Mouse (Mus musculus): ENCODE measurements around the gene Slc3a2.
"Not testable (repeated sequence)": the region's sequence is repeated elsewhere in the genome, so short reads cannot be mapped to it uniquely, and the experiment has no call there.

The Slc3a2 gene

GRCm38 (mm10) chr19:8722907-8723573 is at the start of gene Slc3a2:
Slc3a2 (minus strand) TSS chr19:8723369.
- peak; percentile 98 for DNase-seq (ENCODE audit: low read depth, low spot score)

- peak; percentile 52 for DNase-seq (ENCODE audit: low read depth, low spot score)
These were observed 47.5 kb upstream of the Slc3a2 start, which contains the start of gene Tmem223 for GRCm38 (mm10) chr19:8770567-8771270. Tmem223 (plus strand) TSS chr19:8770996.

DNA sequence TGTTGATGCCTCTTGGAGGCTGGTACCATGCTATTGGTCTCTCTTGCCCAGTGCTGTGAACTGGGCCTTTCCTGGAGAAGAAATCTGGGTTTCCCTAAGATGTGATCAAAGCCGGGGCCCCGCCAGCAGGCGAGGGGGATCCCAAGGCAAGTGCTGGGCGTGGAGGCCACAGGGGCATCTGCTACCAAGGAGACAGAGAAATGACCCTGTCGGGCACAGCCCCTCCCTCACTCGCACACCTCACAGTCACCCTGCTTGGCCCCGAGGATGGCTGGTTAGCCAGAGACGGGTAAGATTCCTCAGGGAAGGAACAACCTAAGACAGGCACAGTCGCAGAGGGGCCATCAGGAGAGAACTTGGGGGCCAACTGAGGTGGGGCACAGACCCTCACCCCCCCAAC is 42.4 kb upstream of the Slc3a2 start:
- no peak for DNase-seq (ENCODE audit: low read depth, low spot score)

- DNase-seq (ENCODE audit: low read depth, low spot score): no peak
These were observed 40.1 kb upstream of the Slc3a2 start for GRCm38 (mm10) chr19:8763276-8763675.

DNA sequence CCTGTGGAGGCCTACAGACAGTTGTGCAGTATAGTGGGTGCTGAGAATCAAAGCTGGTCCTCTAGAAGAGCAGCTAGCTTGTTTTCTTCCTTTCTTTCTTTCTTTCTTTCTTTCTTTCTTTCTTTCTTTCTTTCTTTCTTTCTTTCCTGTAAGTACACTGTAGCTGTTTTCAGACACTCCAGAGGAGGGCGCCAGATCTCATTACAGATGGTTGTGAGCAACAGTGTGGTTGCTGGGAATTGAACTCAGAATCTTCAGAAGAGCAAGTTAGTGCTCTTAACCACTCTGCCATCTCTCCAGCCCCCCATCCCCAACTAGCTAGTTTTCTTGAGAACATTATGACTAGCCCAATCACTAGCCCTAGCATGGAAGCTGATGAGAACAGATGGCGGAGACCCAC is 37.6 kb upstream of the Slc3a2 start:
- DNase-seq (ENCODE audit: low read depth, low spot score): no peak

GRCm38 (mm10) chr19:8758899-8759298 is 35.7 kb upstream of the Slc3a2 start:
- no peak for DNase-seq (ENCODE audit: low read depth, low spot score)

- no peak for DNase-seq (ENCODE audit: low read depth, low spot score)
These were observed 34.4 kb upstream of the Slc3a2 start for GRCm38 (mm10) chr19:8757471-8757998.

DNA sequence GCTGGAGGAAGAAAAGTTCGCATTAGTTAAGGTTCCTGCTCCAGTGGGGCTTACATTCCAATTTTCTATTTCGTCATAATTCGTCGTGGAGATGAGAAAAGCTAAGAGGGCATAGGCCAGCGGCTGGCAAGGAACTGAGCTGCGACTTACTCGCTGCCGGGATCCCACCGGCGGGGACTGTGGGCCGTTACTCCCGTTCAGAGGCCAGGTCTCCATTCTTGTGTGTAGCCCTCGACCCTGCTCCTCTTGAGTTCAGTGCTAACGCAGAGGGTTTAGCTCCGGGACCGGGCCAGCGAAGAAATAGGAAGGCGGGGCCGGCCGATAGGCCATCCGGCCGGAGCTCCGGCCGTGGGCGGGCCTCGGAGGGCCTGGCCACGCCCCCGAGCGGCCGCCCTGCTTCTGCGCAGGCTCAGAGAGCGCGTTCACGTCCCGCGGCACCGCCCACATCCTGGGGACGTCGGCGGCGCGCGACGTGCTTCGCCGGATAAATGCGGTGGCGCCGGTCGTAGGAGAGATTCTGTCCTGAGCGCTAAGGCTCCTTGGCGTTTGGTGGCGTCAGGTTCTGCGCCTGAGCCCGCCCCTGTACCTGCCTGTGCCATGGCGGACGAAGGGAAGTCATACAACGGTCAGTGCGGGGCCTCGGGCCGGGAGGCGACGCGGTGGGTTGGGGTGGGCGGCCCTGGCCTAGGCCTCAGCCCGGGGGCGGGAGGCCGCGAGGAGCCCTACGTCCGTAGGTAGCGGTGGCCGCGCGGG is 33.6 kb upstream of the Slc3a2 start, which contains the start of gene Nxf1:
Nxf1 (plus strand) TSS at position 439 of the 753 bp plus-strand sequence.
- peak; percentile 93 for DNase-seq (ENCODE audit: low read depth, low spot score)

- no peak for DNase-seq (ENCODE audit: low read depth, low spot score)
These were observed 32.5 kb upstream of the Slc3a2 start for GRCm38 (mm10) chr19:8755652-8756051.

GRCm38 (mm10) chr19:8747368-8747767 is 24.2 kb upstream of the Slc3a2 start:
- DNase-seq (ENCODE audit: low read depth, low spot score): no peak

DNA sequence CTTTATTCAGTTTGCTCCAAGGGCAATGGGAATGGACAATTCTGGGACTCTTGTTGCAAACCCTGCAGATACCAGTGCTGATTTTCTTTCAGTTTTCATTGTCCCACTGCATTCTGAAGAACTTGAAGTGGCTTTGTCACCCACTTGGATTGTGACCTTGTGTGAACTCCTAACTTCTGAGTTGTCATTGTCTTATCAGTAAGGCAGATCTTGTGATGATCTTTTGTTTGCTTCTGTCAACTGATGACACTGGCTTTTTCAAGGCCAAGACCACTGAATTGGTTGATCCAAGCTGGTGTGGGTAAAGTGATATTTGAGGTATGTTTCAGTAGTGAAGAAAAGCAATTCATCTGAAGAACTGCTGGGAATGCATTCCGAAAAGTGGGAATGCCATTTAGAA is 22.2 kb upstream of the Slc3a2 start:
- DNase-seq (ENCODE audit: low read depth, low spot score): no peak

DNA sequence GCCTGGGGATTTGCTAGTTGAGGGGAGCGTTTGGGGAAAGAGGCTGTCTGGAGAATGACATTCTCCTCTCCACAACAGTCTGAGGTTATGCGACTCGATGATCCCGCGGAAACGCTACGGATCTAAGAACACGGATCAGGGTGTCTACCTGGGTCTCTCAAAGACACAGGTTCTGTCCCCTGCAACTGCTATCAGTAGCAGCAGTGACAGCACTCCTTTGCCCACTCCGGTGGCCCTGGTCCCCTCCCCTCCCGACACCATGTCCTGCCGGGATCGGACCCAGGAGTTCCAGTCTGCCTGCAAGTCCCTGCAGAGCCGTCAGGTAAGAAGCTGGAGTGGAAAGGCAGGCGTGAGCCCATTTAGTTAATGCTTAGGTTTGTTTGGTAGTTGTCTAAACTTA is 19.0 kb upstream of the Slc3a2 start:
- DNase-seq (ENCODE audit: low read depth, low spot score): no peak

GRCm38 (mm10) chr19:8741243-8741869 is 18.2 kb upstream of the Slc3a2 start, which contains the start of gene Stx5a:
Stx5a (plus strand) TSS chr19:8741413.
- DNase-seq (ENCODE audit: low read depth, low spot score): peak; percentile 97

- no peak for DNase-seq (ENCODE audit: low read depth, low spot score)
These were observed 17.4 kb upstream of the Slc3a2 start, which contains the start of gene 1700092M07Rik for GRCm38 (mm10) chr19:8740603-8741002. 1700092M07Rik (plus strand) TSS chr19:8740718.

DNA sequence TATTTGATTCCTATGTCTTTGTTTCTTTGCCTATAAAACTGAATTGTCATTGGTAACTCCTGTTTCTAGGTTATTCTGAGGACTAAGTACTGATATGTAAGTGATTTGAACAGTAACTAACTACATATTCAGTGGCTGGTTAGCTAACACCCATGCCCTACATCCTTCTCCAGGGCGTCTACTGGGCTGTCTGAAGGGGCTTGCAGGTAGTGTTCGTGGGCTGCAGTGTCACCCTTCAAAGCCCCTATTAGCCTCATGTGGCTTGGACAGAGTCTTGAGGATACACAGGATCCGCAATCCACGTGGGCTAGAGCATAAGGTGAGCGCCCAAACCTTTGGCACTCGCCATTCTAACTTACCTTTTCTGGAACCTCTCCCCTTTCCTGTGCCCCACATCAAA is 16.5 kb upstream of the Slc3a2 start:
- DNase-seq (ENCODE audit: low read depth, low spot score): no peak

DNA sequence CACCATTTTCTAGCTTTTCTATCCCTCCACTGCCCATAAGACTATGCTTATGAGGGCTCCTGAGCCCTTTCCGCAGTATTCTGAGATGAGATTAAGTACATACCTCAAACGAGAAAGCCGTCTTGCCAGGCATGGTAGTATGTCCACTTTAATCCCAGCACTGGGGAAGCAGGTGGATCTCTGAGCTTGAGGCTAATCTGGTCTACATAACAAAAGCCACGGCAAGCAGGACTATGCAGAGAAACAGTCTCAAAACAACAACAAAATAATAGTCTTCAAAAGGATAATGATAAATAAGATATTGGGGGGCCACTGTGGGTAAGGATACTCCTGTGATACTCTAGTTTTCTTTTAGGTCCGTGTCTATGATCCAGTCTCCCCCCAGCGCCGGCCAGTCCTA is 15.7 kb upstream of the Slc3a2 start:
- no peak for DNase-seq (ENCODE audit: low read depth, low spot score)

GRCm38 (mm10) chr19:8736160-8736467 is 12.9 kb upstream of the Slc3a2 start:
- no peak for DNase-seq (ENCODE audit: low read depth, low spot score)

DNA sequence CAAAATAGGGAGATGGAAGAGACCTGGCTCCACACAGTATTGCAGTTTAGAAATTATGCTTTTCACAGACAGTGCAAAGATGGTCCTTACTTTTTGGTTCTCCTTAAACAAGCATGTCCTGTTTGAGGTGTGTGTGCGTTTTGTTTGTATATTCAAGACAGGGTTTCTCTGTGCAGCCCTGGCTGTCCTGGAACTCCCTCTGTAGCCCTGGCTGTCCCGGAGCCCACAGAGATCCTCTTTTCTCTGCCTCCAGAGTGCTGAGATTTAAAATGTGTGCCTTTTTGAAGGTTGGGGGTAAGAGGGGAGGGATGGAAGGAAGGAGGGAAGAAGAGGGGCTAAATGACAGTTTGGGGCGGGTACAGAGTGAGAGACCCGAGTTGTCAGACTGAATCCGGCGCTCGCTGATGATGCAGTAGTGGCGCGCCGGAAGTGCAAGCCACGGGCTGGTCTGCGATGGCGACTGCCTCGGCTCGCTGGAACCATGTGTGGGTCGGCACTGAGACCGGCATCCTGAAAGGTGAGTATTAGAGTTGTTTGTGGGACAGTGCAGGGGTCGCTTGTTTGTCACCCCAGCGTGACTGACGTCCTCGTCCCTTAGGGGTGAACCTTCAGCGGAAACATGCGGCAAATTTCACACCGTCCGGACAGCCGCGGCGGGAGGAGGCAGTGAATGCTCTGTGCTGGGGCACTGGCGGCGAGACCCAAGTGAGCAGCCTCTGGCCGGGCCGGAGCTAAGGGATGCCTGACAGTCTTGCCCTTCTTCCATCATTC is 12.4 kb upstream of the Slc3a2 start, which contains the start of gene Wdr74:
Wdr74 (plus strand) TSS at position 439 of the 771 bp plus-strand sequence.
- peak; percentile 80 for DNase-seq (ENCODE audit: low read depth, low spot score)

DNA sequence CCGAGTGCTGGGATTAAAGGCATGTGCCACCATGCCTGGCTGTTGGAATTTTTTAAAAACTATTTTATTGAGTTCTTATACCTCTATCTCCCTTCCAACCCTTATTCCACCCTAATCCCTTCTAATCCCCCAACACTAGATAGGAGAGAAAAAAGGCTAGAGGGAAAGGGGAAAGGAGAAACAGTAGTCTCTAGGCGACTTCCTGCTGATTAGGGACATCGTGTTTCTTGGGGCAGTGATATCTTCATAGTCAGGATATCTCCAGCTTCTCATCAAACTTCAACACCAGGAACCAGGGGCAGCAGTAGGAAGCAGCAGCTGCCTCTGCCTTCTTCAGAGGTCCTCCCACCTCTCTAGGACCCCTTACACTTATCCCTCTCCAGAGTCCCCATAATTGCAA is 11.2 kb upstream of the Slc3a2 start:
- no peak for DNase-seq (ENCODE audit: low read depth, low spot score)

- DNase-seq (ENCODE audit: low read depth, low spot score): not testable (repeated sequence)
These were observed 5.3 kb upstream of the Slc3a2 start for GRCm38 (mm10) chr19:8728335-8729099.
